Mouse (Mus musculus): ENCODE measurements at regions not wholly inside any gene's neighbourhood (a gene's known extent, or its start where the extent isn't known, plus 50 kb on each side); places are given as distances from the start of the nearest gene placed in this dataset.
"Not testable (repeated sequence)": the region's sequence is repeated elsewhere in the genome, so short reads cannot be mapped to it uniquely, and the experiment has no call there.

- no peak for DNase-seq
These were observed 256.3 kb upstream of the Sdr16c6 start for GRCm38 (mm10) chr4:4333472-4334123.

- DNase-seq: no peak
These were observed 253.8 kb upstream of the Sdr16c6 start for GRCm38 (mm10) chr4:4331105-4331504.

- DNase-seq: no peak
These were observed 238.5 kb upstream of the Sdr16c6 start for GRCm38 (mm10) chr4:4315651-4316411.

- no peak for DNase-seq
These were observed 234.2 kb upstream of the Sdr16c6 start for GRCm38 (mm10) chr4:4311496-4311895.

DNA sequence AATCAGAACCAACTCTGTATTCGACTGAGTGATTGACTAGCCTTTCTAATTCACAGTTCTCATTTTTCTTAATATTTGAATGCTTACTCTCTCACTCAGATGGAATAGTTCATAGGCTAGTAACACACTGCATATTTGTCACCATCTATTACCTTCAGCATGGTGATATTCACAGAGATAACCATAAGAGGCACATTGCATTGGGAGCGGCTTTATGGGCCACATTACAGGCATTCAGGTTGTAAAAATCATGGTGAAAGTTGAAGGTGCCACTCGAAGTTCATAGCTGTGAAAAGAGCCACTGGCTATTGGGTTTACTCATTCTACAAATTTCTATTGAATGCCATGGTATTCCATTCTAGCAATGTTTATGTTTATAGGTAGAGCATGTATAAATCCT lies 229.6 kb upstream of the Sdr16c6 start:
- DNase-seq: no peak

DNA sequence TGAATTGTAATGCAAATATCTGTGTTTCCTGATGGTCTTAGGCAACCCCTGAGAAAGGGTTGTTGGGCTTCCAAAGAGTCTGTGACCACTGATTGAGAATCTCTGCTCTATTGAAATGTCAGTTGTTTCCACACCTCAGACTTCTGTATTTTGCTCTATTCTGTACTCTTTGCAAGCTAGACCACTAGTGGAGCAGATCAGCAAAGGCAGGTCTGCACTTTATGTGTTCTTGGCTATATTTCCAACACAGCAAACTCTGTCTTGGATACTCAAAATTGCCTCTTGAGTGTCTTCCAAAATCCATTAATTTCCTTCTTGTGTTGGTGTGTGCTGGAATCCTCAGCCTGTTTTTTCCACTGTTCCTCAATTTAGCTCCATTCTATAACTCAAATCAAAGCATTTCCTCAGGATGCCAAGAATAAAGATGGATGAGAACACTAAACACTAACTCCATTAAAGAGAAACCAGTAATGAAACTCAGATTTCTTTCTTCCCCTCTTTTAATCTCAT lies 228.5 kb upstream of the Sdr16c6 start:
- DNase-seq: no peak

DNA sequence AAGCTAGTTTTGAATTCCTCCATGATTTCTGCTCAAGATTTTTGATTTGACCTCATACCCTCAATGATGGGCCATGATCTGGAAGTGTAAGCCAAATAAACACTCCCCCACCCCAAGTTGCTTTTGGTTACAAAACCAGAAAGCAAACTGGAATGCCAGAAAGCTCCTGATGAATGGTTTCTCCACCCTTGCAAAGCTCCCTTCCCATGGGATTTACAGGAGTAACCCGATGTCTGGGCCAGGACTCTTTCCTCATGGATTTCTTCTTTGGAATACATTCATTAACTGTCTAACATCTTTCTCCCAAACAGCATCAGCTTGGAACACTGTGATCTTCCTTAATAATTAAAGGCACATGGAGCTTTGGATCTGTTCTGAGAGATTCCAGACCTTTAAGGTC lies 227.3 kb upstream of the Sdr16c6 start:
- DNase-seq: no peak

- DNase-seq: no peak
These were observed 223.0 kb upstream of the Sdr16c6 start for GRCm38 (mm10) chr4:4300189-4300879.

DNA sequence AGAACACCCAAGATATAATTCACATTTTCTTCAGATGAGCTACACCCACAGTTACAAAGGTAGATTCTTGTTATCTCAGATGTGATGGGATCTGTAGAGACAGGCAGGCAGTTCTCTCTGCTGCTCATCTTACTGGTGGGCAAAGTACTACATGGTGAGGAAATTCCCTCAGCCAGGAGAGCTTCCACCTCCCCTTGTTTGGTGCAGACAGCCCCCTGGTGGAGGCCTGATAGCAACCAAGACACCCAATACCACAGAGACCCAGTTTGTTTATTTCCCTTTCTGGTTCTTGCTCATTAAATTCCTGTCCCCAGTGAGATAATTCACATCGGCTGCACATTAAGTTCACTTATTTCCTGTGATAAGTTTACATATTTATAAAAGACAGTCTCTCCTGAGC lies 222.3 kb upstream of the Sdr16c6 start:
- DNase-seq: peak; percentile 5

GRCm38 (mm10) chr4:4249601-4250000 lies 172.3 kb upstream of the Sdr16c6 start:
- no peak for DNase-seq

- DNase-seq: no peak
These were observed 170.3 kb upstream of the Sdr16c6 start for GRCm38 (mm10) chr4:4247669-4248068.

GRCm38 (mm10) chr4:4242306-4242980 lies 165.1 kb upstream of the Sdr16c6 start:
- DNase-seq: not testable (repeated sequence)

GRCm38 (mm10) chr4:4226209-4226608 lies 148.9 kb upstream of the Sdr16c6 start:
- DNase-seq: no peak

DNA sequence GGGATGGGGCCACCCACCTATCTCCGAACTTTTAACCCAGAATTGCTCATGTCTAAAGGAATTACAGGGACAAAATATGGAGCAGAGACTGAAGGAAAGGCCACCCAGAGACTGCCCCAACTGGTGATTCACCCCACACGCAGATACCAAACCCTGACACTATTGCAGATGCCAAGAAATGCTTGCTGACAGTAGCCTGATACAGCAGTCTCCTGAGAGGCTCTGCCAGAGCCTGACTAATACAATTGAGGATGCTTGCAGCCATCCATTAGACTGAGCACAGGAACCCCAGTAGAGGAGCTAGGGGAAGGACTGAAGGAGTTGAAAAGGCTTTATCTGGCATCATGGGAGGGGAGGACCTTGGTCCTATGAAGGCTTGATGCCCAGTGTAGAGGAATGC lies 142.4 kb upstream of the Sdr16c6 start:
- DNase-seq: no peak

DNA sequence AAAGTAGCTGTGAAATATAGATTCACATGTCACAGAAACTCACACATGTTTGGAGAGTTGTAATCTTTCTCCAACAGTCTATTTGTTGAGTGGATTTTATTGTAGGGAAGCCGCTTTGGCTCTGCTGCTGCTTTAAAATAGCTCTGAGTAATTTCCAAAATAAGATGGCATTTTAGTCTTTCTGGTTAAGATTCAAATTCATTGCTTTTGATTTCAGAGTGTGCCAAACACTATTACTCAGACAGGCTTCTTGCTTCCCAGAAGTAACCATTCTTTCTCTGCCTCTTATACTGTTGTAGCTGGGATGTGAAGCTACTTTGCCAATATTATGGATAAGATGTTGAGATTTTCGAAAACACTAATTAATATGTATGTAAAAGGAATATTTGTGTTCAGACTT lies 134.6 kb upstream of the Sdr16c6 start:
- no peak for DNase-seq

GRCm38 (mm10) chr4:4205158-4205557 lies 127.8 kb upstream of the Sdr16c6 start:
- DNase-seq: no peak

- no peak for DNase-seq
These were observed 122.0 kb upstream of the Sdr16c6 start for GRCm38 (mm10) chr4:4199309-4199708.

DNA sequence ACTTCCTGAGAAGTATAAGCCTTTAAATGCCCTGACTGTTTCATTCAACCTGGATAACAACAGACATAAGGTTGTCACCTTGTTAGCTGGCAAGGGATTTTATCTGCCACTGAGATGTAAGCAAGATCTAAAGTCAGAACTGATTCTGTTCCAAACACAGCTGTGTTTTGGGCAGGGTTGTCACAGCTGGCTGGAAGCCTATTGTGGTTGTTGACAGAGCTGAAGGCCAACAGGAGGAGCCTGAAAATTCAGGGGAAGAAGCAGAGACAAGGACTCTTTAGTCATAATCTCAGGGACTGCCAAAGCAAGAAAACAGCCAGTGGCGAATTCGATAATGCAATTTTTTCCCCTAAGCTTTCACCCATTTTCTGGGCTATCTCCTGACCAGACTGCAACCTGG lies 118.5 kb upstream of the Sdr16c6 start:
- peak; percentile 56 for DNase-seq

DNA sequence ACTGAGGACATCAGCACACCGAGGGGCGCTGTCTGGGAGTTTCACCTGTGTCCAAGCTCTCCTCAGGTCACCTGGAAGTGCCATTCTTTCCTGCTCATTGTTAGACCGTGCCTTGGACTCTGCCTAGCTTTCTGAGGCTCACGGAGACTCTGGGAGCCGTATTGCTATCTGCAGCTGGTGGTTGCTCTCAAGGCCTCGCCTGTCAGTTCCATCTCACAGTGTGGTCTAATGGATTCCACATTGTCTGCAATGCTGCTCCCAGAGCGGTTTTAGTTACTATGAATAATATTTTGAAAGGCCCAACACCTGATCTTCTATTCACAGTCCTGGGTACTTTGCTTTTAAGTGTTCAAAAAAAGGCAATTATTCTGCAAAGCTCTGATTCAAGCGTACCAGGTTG lies 117.9 kb upstream of the Sdr16c6 start:
- no peak for DNase-seq
